In the genomic region with DNA sequence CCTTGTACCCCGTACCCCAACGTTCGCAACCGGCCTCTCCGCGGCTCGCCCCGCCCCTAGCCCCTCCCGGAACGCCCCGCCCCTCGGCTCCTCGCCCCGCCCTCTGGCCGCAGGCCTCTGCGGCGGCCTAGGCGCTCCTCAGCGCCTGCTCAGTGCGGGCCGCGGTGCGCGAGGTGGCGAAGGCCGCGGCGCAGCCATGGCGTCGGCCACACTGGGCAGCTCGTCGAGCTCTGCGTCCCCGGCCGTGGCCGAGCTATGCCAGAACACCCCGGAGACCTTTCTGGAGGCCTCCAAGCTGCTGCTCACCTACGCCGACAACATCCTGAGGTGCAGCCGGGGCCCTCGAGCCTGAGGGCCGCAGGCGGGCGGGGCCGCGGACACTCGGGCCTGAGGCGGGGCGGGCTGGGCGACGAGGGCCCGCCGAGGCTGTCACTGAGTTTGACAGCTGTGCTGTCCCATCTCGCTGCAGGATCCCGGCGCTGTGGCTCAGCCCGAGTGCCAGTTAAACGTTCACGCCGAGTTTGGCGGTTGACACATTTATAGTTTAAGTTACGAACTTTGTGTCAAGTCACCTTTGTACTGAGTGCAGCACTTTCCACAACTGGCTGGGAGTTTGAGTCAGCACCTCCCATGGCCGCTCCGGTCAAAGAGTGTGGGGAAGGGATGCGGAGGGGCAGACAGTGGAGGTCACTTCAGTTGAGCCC, we compare ENCODE assay signal across 8 mouse cellular contexts. TPM values are rescaled to one million over a fixed set of nuclear protein-coding genes. Genes with fewer than 3 reads are reported as not detected.
DNase-seq lines count a peak whose midpoint lies in the region; ATAC-seq lines count a peak whose summit lies in the region.

A gene (plus strand): TSS at position 110 of the 704 bp plus-strand sequence.
A gene (minus strand): TSS at position 638 of the 704 bp plus-strand sequence.

- H3K4me1 ChIP-seq in intestine, embryonic 15.5 days (replicated peaks) = 0 out of 2 replicates have a peak, but pooled peaks cover 3% of the 10 kb centered on the region
- peaks cover 17% of the 10 kb centered on the region for H3K4me1 ChIP-seq in midbrain, embryonic 10.5 days

- intact Hi-C loops in gastrocnemius, postnatal 36 days (cut with DNase I) = no loop called here
- intact Hi-C loops in left cerebral cortex, postnatal 36 days (cut with DNase I) = loop anchor here (2.0 to 5.0 kb wide), 2 partner anchors 115 to 133 kb away; a partner anchor contains a TSS

- H3K36me3 ChIP-seq in intestine, embryonic 15.5 days = no peaks in the 10 kb centered on the region
- H3K36me3 ChIP-seq in midbrain, embryonic 10.5 days = no peaks in the 10 kb centered on the region

- no peaks in the 10 kb centered on the region for H3K27me3 ChIP-seq in intestine, embryonic 15.5 days (replicated peaks)
- H3K27me3 ChIP-seq in midbrain, embryonic 10.5 days (ENCODE audit: low read depth, poor library complexity, severe bottlenecking) = no peaks in the 10 kb centered on the region

- peak; percentile 89 to 91 for DNase-seq in adrenal gland, adult 18-20 months (ENCODE audit: low spot score in 2 of 2)
- DNase-seq in embryo, embryonic 11.5 days (ENCODE audit: low read depth, low spot score) = peak; percentile 67
- peak; percentile 83 to 85 for DNase-seq in gastrocnemius, postnatal 36 days
- DNase-seq in left cerebral cortex, postnatal 36 days (ENCODE audit: low spot score in 2 of 2) = peak; percentile 83 to 89
- DNase-seq in midbrain, embryonic 10.5 days (ENCODE audit: low spot score) = peak; percentile 88
- DNase-seq in right cerebral cortex, postnatal 36 days (ENCODE audit: low spot score in 2 of 2) = peak; percentile 56 to 76
- peak; percentile 85 to 87 for DNase-seq in urinary bladder, postnatal 4 days (ENCODE audit: low spot score in 2 of 2)

- H3K9me3 ChIP-seq in intestine, embryonic 15.5 days = no peaks in the 10 kb centered on the region
- H3K9me3 ChIP-seq in midbrain, embryonic 10.5 days (replicated peaks) = no peaks in the 10 kb centered on the region

- H3K4me2 ChIP-seq in intestine, embryonic 15.5 days (replicated peaks) = peak within 1 kb of the TSS; percentile 80

- H3K4me3 ChIP-seq in intestine, embryonic 15.5 days (replicated peaks) = peak within 1 kb of the TSS; percentile 63
- peak within 1 kb of the TSS; percentile 75 for H3K4me3 ChIP-seq in midbrain, embryonic 10.5 days

- peak within 1 kb of the TSS; percentile 97 for H3K9ac ChIP-seq in intestine, embryonic 15.5 days

- peak within 1 kb of the TSS; percentile 86 for H3K27ac ChIP-seq in intestine, embryonic 15.5 days
- peak within 1 kb of the TSS; percentile 98 for H3K27ac ChIP-seq in midbrain, embryonic 10.5 days (replicated peaks)

- ATAC-seq in intestine, embryonic 15.5 days = peak; percentile 99

- under 1% methylated on average over 59 of the region's 65 CpGs for WGBS in intestine, embryonic 15.5 days
- WGBS in midbrain, embryonic 10.5 days = under 1% methylated on average over 65 of the region's 65 CpGs

RNA-seq across cellular contexts. Expression of the first gene that starts in this region (rescaled TPM):
- total RNA-seq in adrenal gland, adult 18-20 months (2021) = 10 to 100 TPM; 44.1 to 44.8 TPM
- 10 to 100 TPM; 46.5 to 50.7 TPM for total RNA-seq in gastrocnemius, postnatal 36 days (2021)
- polyA plus RNA-seq in intestine, embryonic 15.5 days (2015; fragmentation: Nextera tagmentation; extraction: Ambion mirVana) = 34.1 and 36.7 TPM in 2 replicates
- total RNA-seq in left cerebral cortex, postnatal 36 days (2021) = 10 to 100 TPM; 29.1 to 33.4 TPM
- 14.3 and 18.5 TPM in 2 replicates for polyA plus RNA-seq in midbrain, embryonic 10.5 days (2016; fragmentation: Nextera tagmentation; extraction: Ambion mirVana)

RNA-seq across cellular contexts. Expression of the second gene that starts in this region (rescaled TPM):
- 10 to 100 TPM; 15.7 to 16.7 TPM for total RNA-seq in adrenal gland, adult 18-20 months (2021)
- 10 to 100 TPM in 1 of 2 experiments, 1 to 10 TPM in 1; 9.3 to 11.6 TPM for total RNA-seq in gastrocnemius, postnatal 36 days (2021)
- 3.7 TPM in 2 replicates for polyA plus RNA-seq in intestine, embryonic 15.5 days (2015; fragmentation: Nextera tagmentation; extraction: Ambion mirVana)
- total RNA-seq in left cerebral cortex, postnatal 36 days (2021) = 10 to 100 TPM; 10.4 to 11.6 TPM
- 1.7 and 1.9 TPM in 2 replicates for polyA plus RNA-seq in midbrain, embryonic 10.5 days (2016; fragmentation: Nextera tagmentation; extraction: Ambion mirVana)

Comparison
In these comparisons a context has a peak if more than half of its experiments do, and no peak if none do; other contexts are left out.
1. Peak in every context shown above with its lines: DNase-seq, ATAC-seq, H3K4me3 ChIP-seq and H3K27ac ChIP-seq.